Mouse (Mus musculus): Measurements from ENCODE around the gene Sdhc. TPM values are rescaled to one million over a fixed set of nuclear protein-coding genes. Genes with fewer than 3 reads are reported as not detected.

Sdhc gene
- polyA plus RNA-seq, 1 experiment from 2014 or later: 238 TPM

GRCm38 (mm10) chr1:171120893-171121292 is 29.5 kb downstream of the Sdhc start:
- no peak overlapping the region for H3K4me3 ChIP-seq (ENCODE audit: low read depth, low read length)
- no peak overlapping the region for H3K9ac ChIP-seq (ENCODE audit: low read length)
- TF ChIP-seq EP300 (optimal IDR thresholded peaks at IDR 0.05) (no peak), CTCF (IDR thresholded peaks at IDR 0.05; ENCODE audit: low read depth) (no peak)
- ATAC-seq (ENCODE audit: low FRiP score, low TSS enrichment) (no peak), DNase-seq (ENCODE audit: low spot score) (no peak)
- no peaks in the 10 kb centered on the region for H3K4me1 ChIP-seq (replicated peaks; ENCODE audit: control insufficient read depth, insufficient read depth)
- no peak overlapping the region for H3K27ac ChIP-seq (replicated peaks)
- no peaks in the 10 kb centered on the region for H3K36me3 ChIP-seq (ENCODE audit: control insufficient read depth, insufficient read depth, low read length)
- H3K4me2 ChIP-seq (replicated peaks; ENCODE audit: low read depth): no peak overlapping the region
- no peaks in the 10 kb centered on the region for H3K27me3 ChIP-seq (ENCODE audit: control insufficient read depth, insufficient read depth, low read length)
- 44% methylated on average over 3 of the region's 3 CpGs for WGBS
- H3K9me3 ChIP-seq (ENCODE audit: control insufficient read depth, low read length): no peaks in the 10 kb centered on the region

GRCm38 (mm10) chr1:171119405-171119804 is 31.0 kb downstream of the Sdhc start:
- H3K27me3 ChIP-seq (ENCODE audit: control insufficient read depth, insufficient read depth, low read length): no peaks in the 10 kb centered on the region
- no peak overlapping the region for H3K9ac ChIP-seq (ENCODE audit: low read length)
- no peak overlapping the region for H3K4me2 ChIP-seq (replicated peaks; ENCODE audit: low read depth)
- ATAC-seq (ENCODE audit: low FRiP score, low TSS enrichment) (no peak), DNase-seq (ENCODE audit: low spot score) (no peak)
- 90% methylated on average over 14 of the region's 14 CpGs for WGBS
- H3K9me3 ChIP-seq (ENCODE audit: control insufficient read depth, low read length): no peaks in the 10 kb centered on the region
- H3K4me1 ChIP-seq (replicated peaks; ENCODE audit: control insufficient read depth, insufficient read depth): no peaks in the 10 kb centered on the region
- H3K36me3 ChIP-seq (ENCODE audit: control insufficient read depth, insufficient read depth, low read length): no peaks in the 10 kb centered on the region
- no peak for TF ChIP-seq CTCF (IDR thresholded peaks at IDR 0.05; ENCODE audit: low read depth)
- no peak for TF ChIP-seq EP300 (optimal IDR thresholded peaks at IDR 0.05)
- H3K4me3 ChIP-seq (ENCODE audit: low read depth, low read length): no peak overlapping the region
- no peak overlapping the region for H3K27ac ChIP-seq (replicated peaks)

- no peak overlapping the region for H3K9ac ChIP-seq (ENCODE audit: low read length)
- no peak overlapping the region for H3K4me2 ChIP-seq (replicated peaks; ENCODE audit: low read depth)
- DNase-seq (ENCODE audit: low spot score): no peak
- WGBS: 84% methylated on average over 5 of the region's 5 CpGs
- H3K9me3 ChIP-seq (ENCODE audit: control insufficient read depth, low read length): no peaks in the 10 kb centered on the region
- ATAC-seq (ENCODE audit: low FRiP score, low TSS enrichment): no peak
- H3K27ac ChIP-seq (replicated peaks): no peak overlapping the region
- no peaks in the 10 kb centered on the region for H3K27me3 ChIP-seq (ENCODE audit: control insufficient read depth, insufficient read depth, low read length)
- no peak overlapping the region for H3K4me3 ChIP-seq (ENCODE audit: low read depth, low read length)
- no peaks in the 10 kb centered on the region for H3K36me3 ChIP-seq (ENCODE audit: control insufficient read depth, insufficient read depth, low read length)
- no peaks in the 10 kb centered on the region for H3K4me1 ChIP-seq (replicated peaks; ENCODE audit: control insufficient read depth, insufficient read depth)
- no peak for TF ChIP-seq EP300 (optimal IDR thresholded peaks at IDR 0.05)
These were observed 31.4 kb downstream of the Sdhc start for GRCm38 (mm10) chr1:171118996-171119395.

- WGBS: 5% methylated on average over 4 of the region's 4 CpGs
- ATAC-seq (ENCODE audit: low FRiP score, low TSS enrichment): peak; percentile 31
These were observed 32.1 kb downstream of the Sdhc start for GRCm38 (mm10) chr1:171118269-171118684.

GRCm38 (mm10) chr1:171116280-171116679 is 34.1 kb downstream of the Sdhc start:
- DNase-seq (ENCODE audit: low spot score) (no peak), ATAC-seq (ENCODE audit: low FRiP score, low TSS enrichment) (no peak)
- Histone ChIP-seq H3K36me3 (ENCODE audit: control insufficient read depth, insufficient read depth, low read length) (no peaks in the 10 kb centered on the region), H3K4me1 (replicated peaks; ENCODE audit: control insufficient read depth, insufficient read depth) (0 out of 2 replicates have a peak, but pooled peaks cover 2% of the 10 kb centered on the region), H3K27me3 (ENCODE audit: control insufficient read depth, insufficient read depth, low read length) (no peaks in the 10 kb centered on the region), H3K27ac (replicated peaks) (no peak overlapping the region), H3K9ac (ENCODE audit: low read length) (no peak overlapping the region), H3K9me3 (ENCODE audit: control insufficient read depth, low read length) (no peaks in the 10 kb centered on the region), H3K4me3 (ENCODE audit: low read depth, low read length) (no peak overlapping the region), H3K4me2 (replicated peaks; ENCODE audit: low read depth) (no peak overlapping the region)
- 56% methylated on average over 4 of the region's 4 CpGs for WGBS
- TF ChIP-seq EP300 (optimal IDR thresholded peaks at IDR 0.05): no peak
- no peak for TF ChIP-seq CTCF (IDR thresholded peaks at IDR 0.05; ENCODE audit: low read depth)

More at GRCm38 (mm10) chr1:171118269-171118684, 32.1 kb downstream of the Sdhc start:
- Histone ChIP-seq H3K4me2 (replicated peaks; ENCODE audit: low read depth) (no peak overlapping the region), H3K4me3 (ENCODE audit: low read depth, low read length) (no peak overlapping the region), H3K27ac (replicated peaks) (no peak overlapping the region), H3K4me1 (replicated peaks; ENCODE audit: control insufficient read depth, insufficient read depth) (0 out of 2 replicates have a peak, but pooled peaks cover 2% of the 10 kb centered on the region), H3K9me3 (ENCODE audit: control insufficient read depth, low read length) (no peaks in the 10 kb centered on the region), H3K36me3 (ENCODE audit: control insufficient read depth, insufficient read depth, low read length) (no peaks in the 10 kb centered on the region), H3K9ac (ENCODE audit: low read length) (no peak overlapping the region), H3K27me3 (ENCODE audit: control insufficient read depth, insufficient read depth, low read length) (no peaks in the 10 kb centered on the region)
- peak; percentile 55 for DNase-seq (ENCODE audit: low spot score)
- TF ChIP-seq EP300 (optimal IDR thresholded peaks at IDR 0.05): no peak
- TF ChIP-seq CTCF (IDR thresholded peaks at IDR 0.05; ENCODE audit: low read depth): peak; percentile 80

- Histone ChIP-seq H3K4me1 (replicated peaks; ENCODE audit: control insufficient read depth, insufficient read depth) (0 out of 2 replicates have a peak, but pooled peaks cover 5% of the 10 kb centered on the region), H3K9me3 (ENCODE audit: control insufficient read depth, low read length) (no peaks in the 10 kb centered on the region), H3K4me3 (ENCODE audit: low read depth, low read length) (peak within 1 kb of the TSS; percentile 41), H3K27me3 (ENCODE audit: control insufficient read depth, insufficient read depth, low read length) (no peaks in the 10 kb centered on the region), H3K27ac (replicated peaks) (peak within 1 kb of the TSS; percentile 82), H3K9ac (ENCODE audit: low read length) (peak within 1 kb of the TSS; percentile 56), H3K4me2 (replicated peaks; ENCODE audit: low read depth) (peak within 1 kb of the TSS; percentile 65), H3K36me3 (ENCODE audit: control insufficient read depth, insufficient read depth, low read length) (no peaks in the 10 kb centered on the region)
- WGBS: under 1% methylated on average over 24 of the region's 24 CpGs
- DNase-seq (ENCODE audit: low spot score): peak; percentile 88
- TF ChIP-seq CTCF (IDR thresholded peaks at IDR 0.05; ENCODE audit: low read depth) (no peak), EP300 (optimal IDR thresholded peaks at IDR 0.05) (no peak)
- ATAC-seq (ENCODE audit: low FRiP score, low TSS enrichment): peak; percentile 77
These were observed 36.5 kb downstream of the Sdhc start, which contains the start of gene Cfap126 for GRCm38 (mm10) chr1:171113873-171114299. Gene Cfap126, plus strand, starts transcription at chr1:171113918.
